Mouse (Mus musculus) E14TG2a.4 (cell line): ENCODE data around the gene Cpeb2.

ENCODE experiments used
- CTCF ChIP-seq: conservative IDR thresholded peaks from 2 replicates; pipeline ENCODE4 v1.5.1; 2014; ENCODE audit warnings: low read length
- NANOG ChIP-seq: IDR thresholded peaks from 2 replicates; pipeline ENCODE4 v1.6.1; 2014; ENCODE audit warnings: borderline replicate concordance, low read length, mixed read lengths
- POU5F1 ChIP-seq: IDR thresholded peaks from 2 replicates; pipeline ENCODE4 v1.6.1; 2014; ENCODE audit warnings: low read length, borderline replicate concordance

DNA sequence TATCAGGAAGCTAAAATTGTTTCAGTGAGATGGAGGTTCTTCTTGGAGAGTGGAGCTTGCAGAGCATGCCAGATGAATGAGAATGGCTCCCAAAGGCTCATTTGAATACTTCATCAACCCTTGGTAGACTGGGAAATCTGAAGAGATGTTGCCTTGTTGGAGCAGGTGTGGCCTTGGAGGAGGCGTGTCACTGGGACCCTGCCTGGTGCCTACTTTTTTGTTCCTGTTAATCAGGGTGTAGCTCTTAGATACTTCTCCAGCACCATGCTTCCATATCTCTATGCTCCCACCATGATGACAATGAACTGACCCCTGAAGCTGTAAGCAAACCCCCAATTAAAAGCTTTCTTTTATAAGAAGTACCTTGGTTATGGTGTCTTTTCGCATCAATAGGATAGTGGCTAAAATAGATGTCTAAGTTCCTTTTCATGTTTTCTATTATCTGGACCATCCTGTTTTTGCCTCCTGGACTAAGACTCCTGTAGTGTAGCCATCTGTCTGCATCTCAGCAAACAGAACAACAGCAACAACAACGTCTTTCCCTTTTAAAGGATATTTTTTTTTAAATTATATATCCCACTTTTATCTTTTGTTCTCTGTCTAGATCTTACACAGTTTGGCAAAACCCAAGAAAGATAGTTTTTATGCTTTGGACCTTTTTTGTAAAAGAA is 25.6 kb downstream of the Cpeb2 start:
- TF ChIP-seq CTCF (no peak), POU5F1 (no peak), NANOG (no peak)
